In the genomic region with DNA sequence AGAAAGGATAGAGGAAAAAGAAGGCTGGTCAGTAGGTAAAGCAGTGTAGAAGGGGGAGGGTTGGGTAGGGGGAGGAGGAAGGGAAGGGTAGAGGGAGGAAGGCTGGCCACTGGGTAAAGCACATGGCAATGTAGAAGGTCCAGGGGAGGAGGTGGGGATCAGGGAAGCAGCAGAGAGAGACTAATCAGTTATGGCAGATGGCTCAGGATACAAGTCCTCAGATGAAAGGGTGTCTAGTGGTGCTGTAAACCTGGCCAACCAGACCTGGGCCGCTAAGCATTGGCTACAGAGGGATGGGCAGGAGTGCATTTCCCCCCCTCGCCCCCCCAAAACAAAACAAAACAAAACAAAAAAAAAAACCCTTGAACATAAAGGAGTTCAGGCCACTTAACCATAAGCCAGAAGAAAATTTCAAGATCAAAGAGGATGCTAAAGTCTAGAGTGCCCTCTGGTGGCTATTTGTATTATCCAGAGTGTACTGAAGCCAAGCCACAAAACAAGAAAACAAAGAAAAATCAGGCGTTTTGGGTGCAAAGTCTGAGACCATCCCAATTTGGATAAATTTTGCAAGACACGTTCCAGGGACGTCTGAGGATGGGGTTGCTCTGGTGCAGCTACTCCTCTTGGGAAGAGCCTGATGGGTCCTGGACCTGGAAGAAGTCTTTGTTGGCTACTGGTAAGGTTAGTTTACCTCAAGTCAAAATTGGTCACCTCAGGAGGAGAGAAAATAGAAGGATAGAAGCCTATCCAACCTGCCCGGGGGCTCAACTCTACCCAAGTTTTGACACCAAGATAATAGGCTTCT, we compare ENCODE assay signal across 8 mouse cellular contexts. TPM values are rescaled to one million over a fixed set of nuclear protein-coding genes. Genes with fewer than 3 reads are reported as not detected.
A peak's percentile ranks its signal among the peaks of the same experiment; 100 is the strongest.
DNase-seq lines count a peak whose midpoint lies in the region; ATAC-seq lines count a peak whose summit lies in the region.

No protein-coding gene starts in this region.

- no peaks in the 10 kb centered on the region for H3K36me3 ChIP-seq in forebrain, embryonic 12.5 days (replicated peaks)
- H3K36me3 ChIP-seq in limb, embryonic 12.5 days, result no peaks in the 10 kb centered on the region
- H3K36me3 ChIP-seq in neural tube, embryonic 13.5 days, result no peaks in the 10 kb centered on the region

- 17% methylated on average over 6 of the region's 6 CpGs for WGBS in forebrain, embryonic 12.5 days
- WGBS in limb, embryonic 12.5 days, result 19% methylated on average over 6 of the region's 6 CpGs
- 15% methylated on average over 6 of the region's 6 CpGs for WGBS in neural tube, embryonic 13.5 days

- no peak overlapping the region for H3K4me3 ChIP-seq in forebrain, embryonic 12.5 days (replicated peaks)
- H3K4me3 ChIP-seq in limb, embryonic 12.5 days (replicated peaks), result no peak overlapping the region
- H3K4me3 ChIP-seq in neural tube, embryonic 13.5 days, result no peak overlapping the region

- ATAC-seq in forebrain, embryonic 12.5 days (ENCODE audit: low FRiP score), result peak; percentile 74
- ATAC-seq in limb, embryonic 12.5 days (ENCODE audit: insufficient number of reproducible peaks, insufficient read depth, low FRiP score, low TSS enrichment, low read depth), result peak; percentile 47; the same call in 1 of the 2 replicates
- ATAC-seq in neural tube, embryonic 13.5 days (ENCODE audit: low read depth), result peak; percentile 43; the same call in 1 of the 2 replicates

- peak; percentile 17 to 83 for DNase-seq in adrenal gland, adult (ENCODE audit: inconsistent age in 2 of 2, low spot score in 1 of 2)
- DNase-seq in adrenal gland, adult 8-10 months, result no peak
- DNase-seq in 416B (ENCODE audit: low read depth), result peak; percentile 79
- DNase-seq in c-Kit-positive CD71-negative TER-119-negative erythroid progenitor cells, embryonic 14.5 days (ENCODE audit: low read depth), result peak; percentile 45
- peak; percentile 75 for DNase-seq in kidney, adult 9 months

- no peak overlapping the region for H3K9ac ChIP-seq in forebrain, embryonic 12.5 days
- H3K9ac ChIP-seq in limb, embryonic 12.5 days (replicated peaks), result no peak overlapping the region
- H3K9ac ChIP-seq in neural tube, embryonic 13.5 days, result no peak overlapping the region

- no peak overlapping the region for H3K4me2 ChIP-seq in forebrain, embryonic 12.5 days
- no peak overlapping the region for H3K4me2 ChIP-seq in limb, embryonic 12.5 days
- H3K4me2 ChIP-seq in neural tube, embryonic 13.5 days, result no peak overlapping the region

- no peaks in the 10 kb centered on the region for H3K9me3 ChIP-seq in forebrain, embryonic 12.5 days
- H3K9me3 ChIP-seq in limb, embryonic 12.5 days, result no peaks in the 10 kb centered on the region
- no peaks in the 10 kb centered on the region for H3K9me3 ChIP-seq in neural tube, embryonic 13.5 days

- H3K4me1 ChIP-seq in forebrain, embryonic 12.5 days, result no peaks in the 10 kb centered on the region
- no peaks in the 10 kb centered on the region for H3K4me1 ChIP-seq in limb, embryonic 12.5 days (replicated peaks)
- H3K4me1 ChIP-seq in neural tube, embryonic 13.5 days (replicated peaks), result no peaks in the 10 kb centered on the region

- H3K27ac ChIP-seq in forebrain, embryonic 12.5 days, result no peak overlapping the region
- no peak overlapping the region for H3K27ac ChIP-seq in limb, embryonic 12.5 days
- H3K27ac ChIP-seq in neural tube, embryonic 13.5 days (replicated peaks), result no peak overlapping the region

- H3K27me3 ChIP-seq in forebrain, embryonic 12.5 days, result no peaks in the 10 kb centered on the region
- no peaks in the 10 kb centered on the region for H3K27me3 ChIP-seq in limb, embryonic 12.5 days
- H3K27me3 ChIP-seq in neural tube, embryonic 13.5 days, result no peaks in the 10 kb centered on the region

RNA-seq across cellular contexts. Expression of a gene that starts 10.4 kb away (rescaled TPM):
- total RNA-seq in adrenal gland, adult 8-10 months (2022), result 10 to 100 TPM; 14.2 to 25.0 (median 21.4) TPM
- polyA plus RNA-seq in forebrain, embryonic 12.5 days (2016; fragmentation: Nextera tagmentation; extraction: Ambion mirVana), result 2.5 and 2.8 TPM in 2 replicates
- 2.6 and 3.0 TPM in 2 replicates for polyA plus RNA-seq in limb, embryonic 12.5 days (2016; fragmentation: Nextera tagmentation; extraction: Ambion mirVana)
- polyA plus RNA-seq in neural tube, embryonic 13.5 days (2015; fragmentation: Nextera tagmentation; extraction: Ambion mirVana), result 0.96 and 1.4 TPM in 2 replicates

RNA-seq across cellular contexts. Expression of a gene that starts 35.1 kb away (rescaled TPM):
- 10 to 100 TPM; 26.2 to 45.5 (median 38.4) TPM for total RNA-seq in adrenal gland, adult 8-10 months (2022)
- 6.9 TPM in 2 replicates for polyA plus RNA-seq in forebrain, embryonic 12.5 days (2016; fragmentation: Nextera tagmentation; extraction: Ambion mirVana)
- 5.2 and 6.3 TPM in 2 replicates for polyA plus RNA-seq in limb, embryonic 12.5 days (2016; fragmentation: Nextera tagmentation; extraction: Ambion mirVana)
- polyA plus RNA-seq in neural tube, embryonic 13.5 days (2015; fragmentation: Nextera tagmentation; extraction: Ambion mirVana), result 6.6 and 7.2 TPM in 2 replicates
